Mouse (Mus musculus): ENCODE data around the gene Ciita. TPM values are rescaled to one million over a fixed set of nuclear protein-coding genes. Genes with fewer than 3 reads are reported as not detected.

Gene Ciita
- polyA plus RNA-seq, 1 experiment: not detected

GRCm38 (mm10) chr16:10475919-10476318 is 3.9 kb upstream of the Ciita start:
- H3K4me1 ChIP-seq (ENCODE audit: control insufficient read depth, insufficient read depth, low read length): peaks cover 2% of the 10 kb centered on the region
- no peaks in the 10 kb centered on the region for H3K27me3 ChIP-seq (ENCODE audit: control insufficient read depth, insufficient read depth, low read length, poor library complexity, severe bottlenecking)
- no peak overlapping the region for H3K9ac ChIP-seq (ENCODE audit: low read depth, poor library complexity, severe bottlenecking)
- no peak overlapping the region for H3K27ac ChIP-seq (ENCODE audit: insufficient read depth, low read length)
- TF ChIP-seq CTCF (IDR thresholded peaks at IDR 0.05; ENCODE audit: low read depth, low read length) (no peak), POLR2A (IDR thresholded peaks at IDR 0.05; ENCODE audit: insufficient read depth, low read length) (no peak), EP300 (IDR thresholded peaks at IDR 0.05; ENCODE audit: insufficient read depth, low read depth, low read length) (no peak)
- H3K9me3 ChIP-seq (replicated peaks; ENCODE audit: control insufficient read depth, insufficient read depth, low read length, poor library complexity, severe bottlenecking): no peaks in the 10 kb centered on the region
- no peaks in the 10 kb centered on the region for H3K36me3 ChIP-seq (ENCODE audit: control insufficient read depth, insufficient read depth, low read length, poor library complexity, severe bottlenecking)
- no peak overlapping the region for H3K4me3 ChIP-seq (ENCODE audit: low read depth, low read length)

- peaks cover 2% of the 10 kb centered on the region for H3K4me1 ChIP-seq (ENCODE audit: control insufficient read depth, insufficient read depth, low read length)
- no peak overlapping the region for H3K4me3 ChIP-seq (ENCODE audit: low read depth, low read length)
- TF ChIP-seq POLR2A (IDR thresholded peaks at IDR 0.05; ENCODE audit: insufficient read depth, low read length) (no peak), CTCF (IDR thresholded peaks at IDR 0.05; ENCODE audit: low read depth, low read length) (no peak), EP300 (IDR thresholded peaks at IDR 0.05; ENCODE audit: insufficient read depth, low read depth, low read length) (no peak)
- no peaks in the 10 kb centered on the region for H3K9me3 ChIP-seq (replicated peaks; ENCODE audit: control insufficient read depth, insufficient read depth, low read length, poor library complexity, severe bottlenecking)
- no peaks in the 10 kb centered on the region for H3K27me3 ChIP-seq (ENCODE audit: control insufficient read depth, insufficient read depth, low read length, poor library complexity, severe bottlenecking)
- no peak overlapping the region for H3K9ac ChIP-seq (ENCODE audit: low read depth, poor library complexity, severe bottlenecking)
- no peaks in the 10 kb centered on the region for H3K36me3 ChIP-seq (ENCODE audit: control insufficient read depth, insufficient read depth, low read length, poor library complexity, severe bottlenecking)
- H3K27ac ChIP-seq (ENCODE audit: insufficient read depth, low read length): no peak overlapping the region
Observed at GRCm38 (mm10) chr16:10482343-10482742, 2.5 kb downstream of the Ciita start.

- H3K36me3 ChIP-seq (ENCODE audit: control insufficient read depth, insufficient read depth, low read length, poor library complexity, severe bottlenecking): no peaks in the 10 kb centered on the region
- H3K9ac ChIP-seq (ENCODE audit: low read depth, poor library complexity, severe bottlenecking): no peak overlapping the region
- 0 out of 2 replicates have a peak, but pooled peaks cover 2% of the 10 kb centered on the region for H3K27me3 ChIP-seq (ENCODE audit: control insufficient read depth, insufficient read depth, low read length, poor library complexity, severe bottlenecking)
- H3K27ac ChIP-seq (ENCODE audit: insufficient read depth, low read length): no peak overlapping the region
- H3K4me1 ChIP-seq (ENCODE audit: control insufficient read depth, insufficient read depth, low read length): no peaks in the 10 kb centered on the region
- TF ChIP-seq CTCF (IDR thresholded peaks at IDR 0.05; ENCODE audit: low read depth, low read length) (no peak), EP300 (IDR thresholded peaks at IDR 0.05; ENCODE audit: insufficient read depth, low read depth, low read length) (no peak), POLR2A (IDR thresholded peaks at IDR 0.05; ENCODE audit: insufficient read depth, low read length) (no peak)
- no peak overlapping the region for H3K4me3 ChIP-seq (ENCODE audit: low read depth, low read length)
- no peaks in the 10 kb centered on the region for H3K9me3 ChIP-seq (replicated peaks; ENCODE audit: control insufficient read depth, insufficient read depth, low read length, poor library complexity, severe bottlenecking)
Observed at GRCm38 (mm10) chr16:10486993-10487392, 7.1 kb downstream of the Ciita start.

- no peaks in the 10 kb centered on the region for H3K9me3 ChIP-seq (replicated peaks; ENCODE audit: control insufficient read depth, insufficient read depth, low read length, poor library complexity, severe bottlenecking)
- no peaks in the 10 kb centered on the region for H3K4me1 ChIP-seq (ENCODE audit: control insufficient read depth, insufficient read depth, low read length)
- H3K36me3 ChIP-seq (ENCODE audit: control insufficient read depth, insufficient read depth, low read length, poor library complexity, severe bottlenecking): no peaks in the 10 kb centered on the region
- H3K9ac ChIP-seq (ENCODE audit: low read depth, poor library complexity, severe bottlenecking): no peak overlapping the region
- H3K4me3 ChIP-seq (ENCODE audit: low read depth, low read length): no peak overlapping the region
- 0 out of 2 replicates have a peak, but pooled peaks cover 2% of the 10 kb centered on the region for H3K27me3 ChIP-seq (ENCODE audit: control insufficient read depth, insufficient read depth, low read length, poor library complexity, severe bottlenecking)
- no peak overlapping the region for H3K27ac ChIP-seq (ENCODE audit: insufficient read depth, low read length)
- TF ChIP-seq POLR2A (IDR thresholded peaks at IDR 0.05; ENCODE audit: insufficient read depth, low read length): no peak
- TF ChIP-seq EP300 (IDR thresholded peaks at IDR 0.05; ENCODE audit: insufficient read depth, low read depth, low read length): no peak
- TF ChIP-seq CTCF (IDR thresholded peaks at IDR 0.05; ENCODE audit: low read depth, low read length): no peak
Observed at GRCm38 (mm10) chr16:10487895-10488493, 8.1 kb downstream of the Ciita start.

DNA sequence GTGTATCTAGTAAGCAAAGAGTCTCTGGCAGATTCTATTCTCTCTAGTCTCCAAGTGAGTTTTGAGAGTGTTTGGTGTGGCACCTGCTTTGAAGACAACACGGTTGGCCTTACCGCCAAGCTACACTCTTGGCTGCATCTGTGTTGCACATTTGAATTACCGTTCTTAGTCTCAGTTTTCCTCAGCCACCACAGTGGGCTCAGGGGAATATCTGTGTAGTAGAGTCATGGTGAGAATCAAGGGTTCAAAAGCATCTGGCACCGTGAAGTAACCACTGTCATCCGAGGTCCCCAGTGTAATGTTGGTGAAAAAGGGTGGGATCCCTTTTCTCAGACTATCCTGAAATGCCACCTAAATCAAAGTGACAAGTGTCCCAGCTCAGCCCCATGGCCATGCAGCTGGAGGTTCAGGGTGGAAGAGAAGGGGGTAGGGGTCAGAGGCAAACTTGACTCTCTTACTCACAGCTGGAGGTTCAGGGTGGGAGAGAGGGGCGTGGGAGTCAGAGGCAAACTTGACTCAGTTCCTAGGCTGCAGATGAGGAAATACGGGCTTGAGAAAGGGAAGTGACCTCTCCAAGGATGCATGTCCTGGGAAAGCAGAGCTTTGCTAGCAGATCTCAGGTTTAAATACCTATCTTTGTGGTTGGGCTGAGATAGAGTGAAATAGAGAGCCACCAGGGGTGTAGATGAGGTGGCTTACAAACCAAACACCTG is 9.1 kb downstream of the Ciita start:
- no peak overlapping the region for H3K27ac ChIP-seq (ENCODE audit: insufficient read depth, low read length)
- H3K9me3 ChIP-seq (replicated peaks; ENCODE audit: control insufficient read depth, insufficient read depth, low read length, poor library complexity, severe bottlenecking): no peaks in the 10 kb centered on the region
- no peak overlapping the region for H3K9ac ChIP-seq (ENCODE audit: low read depth, poor library complexity, severe bottlenecking)
- no peaks in the 10 kb centered on the region for H3K36me3 ChIP-seq (ENCODE audit: control insufficient read depth, insufficient read depth, low read length, poor library complexity, severe bottlenecking)
- no peak overlapping the region for H3K4me3 ChIP-seq (ENCODE audit: low read depth, low read length)
- H3K27me3 ChIP-seq (ENCODE audit: control insufficient read depth, insufficient read depth, low read length, poor library complexity, severe bottlenecking): 0 out of 2 replicates have a peak, but pooled peaks cover 2% of the 10 kb centered on the region
- TF ChIP-seq POLR2A (IDR thresholded peaks at IDR 0.05; ENCODE audit: insufficient read depth, low read length): no peak
- no peak for TF ChIP-seq EP300 (IDR thresholded peaks at IDR 0.05; ENCODE audit: insufficient read depth, low read depth, low read length)
- no peak for TF ChIP-seq CTCF (IDR thresholded peaks at IDR 0.05; ENCODE audit: low read depth, low read length)
- no peaks in the 10 kb centered on the region for H3K4me1 ChIP-seq (ENCODE audit: control insufficient read depth, insufficient read depth, low read length)

GRCm38 (mm10) chr16:10489483-10489882 is 9.6 kb downstream of the Ciita start:
- no peaks in the 10 kb centered on the region for H3K36me3 ChIP-seq (ENCODE audit: control insufficient read depth, insufficient read depth, low read length, poor library complexity, severe bottlenecking)
- H3K4me3 ChIP-seq (ENCODE audit: low read depth, low read length): peak overlapping the region; percentile 30
- H3K27me3 ChIP-seq (ENCODE audit: control insufficient read depth, insufficient read depth, low read length, poor library complexity, severe bottlenecking): 0 out of 2 replicates have a peak, but pooled peaks cover 2% of the 10 kb centered on the region
- no peak for TF ChIP-seq POLR2A (IDR thresholded peaks at IDR 0.05; ENCODE audit: insufficient read depth, low read length)
- no peak for TF ChIP-seq EP300 (IDR thresholded peaks at IDR 0.05; ENCODE audit: insufficient read depth, low read depth, low read length)
- TF ChIP-seq CTCF (IDR thresholded peaks at IDR 0.05; ENCODE audit: low read depth, low read length): no peak
- H3K9me3 ChIP-seq (replicated peaks; ENCODE audit: control insufficient read depth, insufficient read depth, low read length, poor library complexity, severe bottlenecking): no peaks in the 10 kb centered on the region
- peak overlapping the region; percentile 35; the same call in 1 of the 2 replicates for H3K9ac ChIP-seq (ENCODE audit: low read depth, poor library complexity, severe bottlenecking)
- H3K4me1 ChIP-seq (ENCODE audit: control insufficient read depth, insufficient read depth, low read length): no peaks in the 10 kb centered on the region
- H3K27ac ChIP-seq (ENCODE audit: insufficient read depth, low read length): no peak overlapping the region

Measured in ES-Bruce4 (cell line).